Mouse (Mus musculus) CH12.LX (cell line): ENCODE measurements around the gene Sim2. TPM values are rescaled to one million over a fixed set of nuclear protein-coding genes. Genes with fewer than 3 reads are reported as not detected.

Source experiments
- DNase-seq: peaks from one replicate; pipeline ENCODE4 v3.0.0-alpha.2; 2013; ENCODE audit errors: extremely low read depth
- H3K27ac ChIP-seq: 2 replicates; pipeline ENCODE4 v1.5.1; 2012; ENCODE audit warnings: low read depth, mild to moderate bottlenecking, control low read depth, moderate library complexity; ENCODE audit not compliant: insufficient read depth
- H3K27me3 ChIP-seq: replicated peaks from 2 replicates; pipeline ENCODE3; 2012; ENCODE audit warnings: inconsistent platforms
- H3K36me3 ChIP-seq, 2 experiments: replicated peaks in 1 of 2; 2 replicates each; pipeline versions ENCODE3 to v1.6.1; 2012; ENCODE audit warnings: inconsistent platforms in 1 of 2, low read length in 1 of 2, mild to moderate bottlenecking in 1 of 2, mixed read lengths in 1 of 2, moderate library complexity in 1 of 2; ENCODE audit not compliant: control insufficient read depth in 1 of 2, insufficient read depth in 1 of 2
- H3K4me1 ChIP-seq, 2 experiments: 2 replicates each; pipeline ENCODE4 v1.6.1; 2012; ENCODE audit warnings: inconsistent platforms in 1 of 2, moderate library complexity in 1 of 2; ENCODE audit not compliant: insufficient read depth in 2 of 2, control insufficient read depth in 1 of 2
- H3K4me2 ChIP-seq: 2 replicates; pipeline ENCODE4 v1.6.1; 2012; ENCODE audit warnings: low read depth, mild to moderate bottlenecking, control low read depth; ENCODE audit not compliant: poor library complexity, insufficient read depth, severe bottlenecking
- H3K4me3 ChIP-seq, 3 experiments: fragments of 150-350 bp in 1 of 3; sonication (generic) in 1 of 3; replicated peaks in 1 of 3; 2 replicates each; pipeline versions ENCODE3 to v1.5.1; 2011 to 2012; ENCODE audit warnings: low read depth in 2 of 3, low read length in 2 of 3, mild to moderate bottlenecking in 2 of 3, moderate library complexity in 2 of 3, control low read depth in 1 of 3, improper control_type of control experiment in 1 of 3, inconsistent platforms in 1 of 3, mixed read lengths in 1 of 3; ENCODE audit not compliant: poor library complexity in 1 of 3
- H3K79me2 ChIP-seq: replicated peaks from 2 replicates; pipeline ENCODE4 v1.6.1; 2012; ENCODE audit warnings: mild to moderate bottlenecking, moderate library complexity; ENCODE audit not compliant: control insufficient read depth, poor library complexity, insufficient read depth, severe bottlenecking; ENCODE audit errors: extremely low read depth
- H3K9ac ChIP-seq: 2 replicates; pipeline ENCODE4 v1.6.1; 2012; ENCODE audit warnings: low read depth, mild to moderate bottlenecking, control low read depth, moderate library complexity; ENCODE audit not compliant: insufficient read depth
- H3K9me3 ChIP-seq: replicated peaks from 2 replicates; pipeline ENCODE3; 2012; ENCODE audit warnings: low read length, inconsistent platforms, mixed read lengths
- CHD1 ChIP-seq: IDR thresholded peaks from 2 replicates; pipeline ENCODE4 v1.6.1; 2012; ENCODE audit warnings: low read depth, low read length, improper control_type of control experiment, inconsistent platforms
- CHD2 ChIP-seq: IDR thresholded peaks from 2 replicates; pipeline ENCODE4 v1.6.1; 2011; ENCODE audit warnings: low read length, improper control_type of control experiment
- ELF1 ChIP-seq: IDR thresholded peaks from 2 replicates; pipeline ENCODE4 v1.6.1; 2014; ENCODE audit warnings: low read depth, mild to moderate bottlenecking, inconsistent platforms, low read length, improper control_type of control experiment
- ETS1 ChIP-seq: conservative IDR thresholded peaks from 2 replicates; pipeline ENCODE4 v1.6.1; 2012; ENCODE audit warnings: low read depth, mild to moderate bottlenecking, inconsistent platforms, low read length, improper control_type of control experiment, moderate library complexity
- GABPA ChIP-seq: IDR thresholded peaks from 2 replicates; pipeline ENCODE4 v1.6.1; 2012; ENCODE audit warnings: low read depth, low read length, improper control_type of control experiment, inconsistent platforms; ENCODE audit not compliant: insufficient replicate concordance
- HCFC1 ChIP-seq: IDR thresholded peaks from 2 replicates; pipeline ENCODE4 v1.6.1; 2012; ENCODE audit warnings: low read depth, mild to moderate bottlenecking, inconsistent platforms, low read length, improper control_type of control experiment
- IRF4 ChIP-seq: IDR thresholded peaks from 2 replicates; pipeline ENCODE4 v1.6.1; 2014; ENCODE audit warnings: low read depth, mild to moderate bottlenecking, inconsistent platforms, low read length, improper control_type of control experiment
- KAT2A ChIP-seq: IDR thresholded peaks from 2 replicates; pipeline ENCODE4 v1.6.1; 2012; ENCODE audit warnings: low read length, improper control_type of control experiment, inconsistent platforms; ENCODE audit not compliant: insufficient replicate concordance
- MAFK ChIP-seq: IDR thresholded peaks from 2 replicates; pipeline ENCODE4 v1.6.1; 2011; ENCODE audit warnings: low read length, improper control_type of control experiment; ENCODE audit not compliant: insufficient replicate concordance
- MYC ChIP-seq: IDR thresholded peaks from 2 replicates; pipeline ENCODE4 v1.6.1; 2011; ENCODE audit warnings: low read depth, mild to moderate bottlenecking, improper control_type of control experiment, low read length
- NELFE ChIP-seq: IDR thresholded peaks from 2 replicates; pipeline ENCODE4 v1.6.1; 2011; ENCODE audit warnings: low read depth, low read length, improper control_type of control experiment
- NRF1 ChIP-seq: IDR thresholded peaks from 2 replicates; pipeline ENCODE4 v1.6.1; 2014; ENCODE audit warnings: low read depth, mild to moderate bottlenecking, inconsistent platforms, low read length, improper control_type of control experiment, moderate library complexity
- POLR2A ChIP-seq: IDR thresholded peaks from 2 replicates; pipeline ENCODE4 v1.6.1; 2011; ENCODE audit warnings: low read depth, mild to moderate bottlenecking, improper control_type of control experiment, low read length
- POLR2AphosphoS2 ChIP-seq: IDR thresholded peaks from 2 replicates; pipeline ENCODE4 v1.6.1; 2011; ENCODE audit warnings: low read depth, low read length, improper control_type of control experiment
- SIN3A ChIP-seq: IDR thresholded peaks from 2 replicates; pipeline ENCODE4 v1.6.1; 2012; ENCODE audit warnings: low read length, improper control_type of control experiment, inconsistent platforms
- SMC3 ChIP-seq: IDR thresholded peaks from 2 replicates; pipeline ENCODE4 v1.6.1; 2011; ENCODE audit warnings: low read depth, low read length, improper control_type of control experiment
- TBP ChIP-seq: conservative IDR thresholded peaks from 2 replicates; pipeline ENCODE4 v1.6.1; 2011; ENCODE audit warnings: low read depth, low read length, improper control_type of control experiment
- TCF12 ChIP-seq: IDR thresholded peaks from 2 replicates; pipeline ENCODE4 v1.6.1; 2014; ENCODE audit warnings: low read depth, mild to moderate bottlenecking, inconsistent platforms, low read length, improper control_type of control experiment
- USF1 ChIP-seq: IDR thresholded peaks from 2 replicates; pipeline ENCODE4 v1.6.1; 2014; ENCODE audit warnings: low read depth, mild to moderate bottlenecking, inconsistent platforms, low read length, improper control_type of control experiment
- ZC3H11A ChIP-seq: IDR thresholded peaks from 2 replicates; pipeline ENCODE4 v1.6.1; 2012; ENCODE audit warnings: low read depth, mild to moderate bottlenecking, inconsistent platforms, low read length, improper control_type of control experiment
- ZNF384 ChIP-seq: IDR thresholded peaks from 2 replicates; pipeline ENCODE4 v1.6.1; 2012; ENCODE audit warnings: low read depth, low read length, improper control_type of control experiment, inconsistent platforms
- dilution Hi-C: fragments of 300-500 bp; cut with MboI; formaldehyde crosslinking; loops from 2 replicates; pipeline ENCODE4 v1.14.3; 2020; ENCODE audit warnings: low sequenced_read_pairs; ENCODE audit not compliant: extremely low pct_unique_long_range_greater_than_20kb, extremely low pct_ligation_motif_present
- in situ Hi-C: fragments of 300-500 bp; cut with MboI; formaldehyde crosslinking; loops from 3 replicates; pipeline ENCODE4 v1.14.3; 2019; ENCODE audit warnings: low sequenced_read_pairs, low pct_ligation_motif_present, low pct_unique_long_range_greater_than_20kb, mixed read lengths
- polyA plus RNA-seq: library from polyadenylated mRNA; unstranded; fragments of >175 nt; gene quantifications from 2 replicates; pipeline ENCODE4 v1.2.1, GENCODE M21; 2012; ENCODE audit warnings: low read depth; ENCODE audit not compliant: insufficient read length
- total RNA-seq, 2 experiments: library from RNA; depleted of rRNA; stranded (reverse); fragments of 300-350 nt in 1 of 2; fragments of >200 nt in 1 of 2; gene quantifications; 2 replicates each; pipeline ENCODE4 v1.2.3; 2012 to 2014

Sim2 gene
- total and polyA plus RNA-seq, 3 experiments, result not detected

- no peaks in the 10 kb centered on the region for H3K27me3 ChIP-seq
- no peak for TF ChIP-seq POLR2A
- TF ChIP-seq HCFC1, result no peak
- no peak for TF ChIP-seq NRF1
- no peak for TF ChIP-seq NELFE
- H3K9me3 ChIP-seq, result peaks cover 10% of the 10 kb centered on the region
- H3K36me3 ChIP-seq, result no peaks in the 10 kb centered on the region
- H3K79me2 ChIP-seq, result no peaks in the 10 kb centered on the region
- H3K4me1 ChIP-seq, result peaks cover 0 to 6% of the 10 kb centered on the region in 2 experiments; a peak in 2 of 4 replicates
- dilution Hi-C loops (no loop called here), in situ Hi-C loops (loop anchor here (5.0 kb wide), 1 partner anchor 33 kb away; no protein-coding TSS in a partner anchor)
- H3K27ac ChIP-seq, result no peak overlapping the region
- H3K9ac ChIP-seq, result no peak overlapping the region
- DNase-seq, result no peak
- no peak overlapping the region for H3K4me3 ChIP-seq
- H3K4me2 ChIP-seq, result no peak overlapping the region
Measured at GRCm38 (mm10) chr16:94079075-94079855, 5.5 kb upstream of the Sim2 start.

- Histone ChIP-seq H3K4me2 (no peak overlapping the region), H3K9ac (no peak overlapping the region), H3K36me3 (no peaks in the 10 kb centered on the region), H3K4me3 (no peak overlapping the region), H3K4me1 (peaks cover 0 to 6% of the 10 kb centered on the region in 2 experiments; a peak in 2 of 4 replicates)
- in situ Hi-C loops, result loop anchor here (5.0 kb wide), 1 partner anchor 32 kb away; no protein-coding TSS in a partner anchor
- dilution Hi-C loops, result no loop called here
- DNase-seq, result no peak
- TF ChIP-seq MYC (no peak), HCFC1 (no peak), ETS1 (no peak), SIN3A (no peak), GABPA (no peak)
- TF ChIP-seq, all 38 proteins: peak for 0
- Histone ChIP-seq H3K27ac (no peak overlapping the region), H3K79me2 (no peaks in the 10 kb centered on the region), H3K9me3 (peaks cover 18% of the 10 kb centered on the region), H3K27me3 (no peaks in the 10 kb centered on the region)
Measured at GRCm38 (mm10) chr16:94079856-94080555, 4.7 kb upstream of the Sim2 start.

GRCm38 (mm10) chr16:94081596-94081995 lies 3.1 kb upstream of the Sim2 start:
- Histone ChIP-seq H3K4me3 (no peak overlapping the region), H3K27me3 (no peaks in the 10 kb centered on the region), H3K4me1 (peaks cover 0 to 6% of the 10 kb centered on the region in 2 experiments; a peak in 2 of 4 replicates), H3K27ac (no peak overlapping the region), H3K9ac (no peak overlapping the region), H3K79me2 (no peaks in the 10 kb centered on the region), H3K36me3 (no peaks in the 10 kb centered on the region), H3K9me3 (peaks cover 30% of the 10 kb centered on the region), H3K4me2 (no peak overlapping the region)
- in situ Hi-C loops, result no loop called here
- no peak for DNase-seq
- dilution Hi-C loops, result no loop called here
- TF ChIP-seq MAFK (no peak), CHD2 (no peak), ELF1 (no peak), ZC3H11A (no peak), IRF4 (no peak), TCF12 (no peak), KAT2A (no peak), TBP (no peak), GABPA (no peak), POLR2A (no peak), HCFC1 (no peak), SMC3 (no peak), SIN3A (no peak), MYC (no peak), POLR2AphosphoS2 (no peak), NRF1 (no peak), ZNF384 (no peak), USF1 (no peak), CHD1 (no peak)
